Mouse (Mus musculus) bone marrow, adult 2 months (tissue): ENCODE data around the gene Mat1a.

Experiments
- CTCF ChIP-seq: fragments of 200-500 bp; IDR thresholded peaks from 2 replicates; pipeline ENCODE4 v1.5.1; 2011; ENCODE audit warnings: low read length, control low read depth; ENCODE audit not compliant: control insufficient read depth, insufficient read depth
- POLR2A ChIP-seq: fragments of 200-500 bp; IDR thresholded peaks from 2 replicates; pipeline ENCODE4 v1.6.1; 2011; ENCODE audit warnings: low read depth, mild to moderate bottlenecking, control low read depth, low read length, borderline replicate concordance; ENCODE audit not compliant: control insufficient read depth

DNA sequence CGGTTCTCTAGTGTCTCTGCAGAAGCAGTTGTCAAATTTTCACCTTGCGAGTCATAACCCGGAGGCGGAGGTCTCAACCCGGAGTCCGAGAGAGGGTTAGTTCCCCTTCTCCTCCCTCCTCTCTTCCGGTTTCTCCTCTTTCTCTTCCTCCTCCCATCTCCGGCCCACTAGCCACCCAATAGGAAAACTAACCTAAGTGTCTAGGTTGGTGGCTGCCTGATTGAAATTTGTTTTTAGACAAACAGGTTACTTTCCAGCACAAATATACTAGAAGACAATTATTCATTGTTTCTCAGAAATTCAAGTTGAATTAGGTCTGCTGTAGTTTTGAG lies 31.9 kb upstream of the Mat1a start:
- no peak for TF ChIP-seq POLR2A
- no peak for TF ChIP-seq CTCF
